Mouse (Mus musculus) neural tube, embryonic 13.5 days (tissue): ENCODE measurements around the gene Scfd2. TPM values are rescaled to one million over a fixed set of nuclear protein-coding genes. Genes with fewer than 3 reads are reported as not detected.

Source experiments
- polyA plus RNA-seq: library from polyadenylated mRNA; unstranded; fragments of >200 nt; fragmentation: Nextera tagmentation; extraction: Ambion mirVana; gene quantifications from 2 replicates; pipeline ENCODE4 v1.2.1, GENCODE M21; 2015

Gene Scfd2
- polyA plus RNA-seq, 1 experiment from 2014 or later = 17.2 TPM

Other genes starting within 250 kb of the Scfd2 start
- gene Fip1l1, start 3.7 kb upstream of the Scfd2 start, polyA plus RNA-seq = 74.3 and 83.5 TPM in 2 replicates
- gene Lnx1, start 171.2 kb upstream of the Scfd2 start, polyA plus RNA-seq = 3.0 and 3.2 TPM in 2 replicates